Mouse (Mus musculus): ENCODE data around the gene Taf10. TPM values are rescaled to one million over a fixed set of nuclear protein-coding genes. Genes with fewer than 3 reads are reported as not detected.

The Taf10 gene
- polyA plus RNA-seq, 1 experiment = 210 TPM

GRCm38 (mm10) chr7:105774661-105775060 is 30.5 kb upstream of the Taf10 start:
- Histone ChIP-seq H3K27ac (ENCODE audit: insufficient read depth, low read length) (no peak overlapping the region), H3K9me3 (replicated peaks; ENCODE audit: control insufficient read depth, insufficient read depth, low read length, poor library complexity, severe bottlenecking) (no peaks in the 10 kb centered on the region), H3K27me3 (ENCODE audit: control insufficient read depth, insufficient read depth, low read length, poor library complexity, severe bottlenecking) (no peaks in the 10 kb centered on the region), H3K4me3 (ENCODE audit: low read depth, low read length) (no peak overlapping the region), H3K4me1 (ENCODE audit: control insufficient read depth, insufficient read depth, low read length) (no peaks in the 10 kb centered on the region), H3K9ac (ENCODE audit: low read depth, poor library complexity, severe bottlenecking) (no peak overlapping the region), H3K36me3 (ENCODE audit: control insufficient read depth, insufficient read depth, low read length, poor library complexity, severe bottlenecking) (no peaks in the 10 kb centered on the region)
- TF ChIP-seq POLR2A (IDR thresholded peaks at IDR 0.05; ENCODE audit: insufficient read depth, low read length) = no peak
- no peak for TF ChIP-seq EP300 (IDR thresholded peaks at IDR 0.05; ENCODE audit: insufficient read depth, low read depth, low read length)
- no peak for TF ChIP-seq CTCF (IDR thresholded peaks at IDR 0.05; ENCODE audit: low read depth, low read length)

GRCm38 (mm10) chr7:105773041-105773440 is 28.9 kb upstream of the Taf10 start:
- TF ChIP-seq POLR2A (IDR thresholded peaks at IDR 0.05; ENCODE audit: insufficient read depth, low read length) (no peak), CTCF (IDR thresholded peaks at IDR 0.05; ENCODE audit: low read depth, low read length) (no peak), EP300 (IDR thresholded peaks at IDR 0.05; ENCODE audit: insufficient read depth, low read depth, low read length) (no peak)
- H3K9ac ChIP-seq (ENCODE audit: low read depth, poor library complexity, severe bottlenecking) = no peak overlapping the region
- H3K27me3 ChIP-seq (ENCODE audit: control insufficient read depth, insufficient read depth, low read length, poor library complexity, severe bottlenecking) = no peaks in the 10 kb centered on the region
- no peaks in the 10 kb centered on the region for H3K9me3 ChIP-seq (replicated peaks; ENCODE audit: control insufficient read depth, insufficient read depth, low read length, poor library complexity, severe bottlenecking)
- no peak overlapping the region for H3K27ac ChIP-seq (ENCODE audit: insufficient read depth, low read length)
- H3K36me3 ChIP-seq (ENCODE audit: control insufficient read depth, insufficient read depth, low read length, poor library complexity, severe bottlenecking) = no peaks in the 10 kb centered on the region
- H3K4me1 ChIP-seq (ENCODE audit: control insufficient read depth, insufficient read depth, low read length) = no peaks in the 10 kb centered on the region
- no peak overlapping the region for H3K4me3 ChIP-seq (ENCODE audit: low read depth, low read length)

- Histone ChIP-seq H3K9ac (ENCODE audit: low read depth, poor library complexity, severe bottlenecking) (no peak overlapping the region), H3K27ac (ENCODE audit: insufficient read depth, low read length) (no peak overlapping the region), H3K27me3 (ENCODE audit: control insufficient read depth, insufficient read depth, low read length, poor library complexity, severe bottlenecking) (no peaks in the 10 kb centered on the region), H3K36me3 (ENCODE audit: control insufficient read depth, insufficient read depth, low read length, poor library complexity, severe bottlenecking) (no peaks in the 10 kb centered on the region), H3K4me1 (ENCODE audit: control insufficient read depth, insufficient read depth, low read length) (no peaks in the 10 kb centered on the region), H3K9me3 (replicated peaks; ENCODE audit: control insufficient read depth, insufficient read depth, low read length, poor library complexity, severe bottlenecking) (no peaks in the 10 kb centered on the region), H3K4me3 (ENCODE audit: low read depth, low read length) (no peak overlapping the region)
- TF ChIP-seq EP300 (IDR thresholded peaks at IDR 0.05; ENCODE audit: insufficient read depth, low read depth, low read length) = no peak
- TF ChIP-seq CTCF (IDR thresholded peaks at IDR 0.05; ENCODE audit: low read depth, low read length) = no peak
- no peak for TF ChIP-seq POLR2A (IDR thresholded peaks at IDR 0.05; ENCODE audit: insufficient read depth, low read length)
These were observed 28.2 kb upstream of the Taf10 start for GRCm38 (mm10) chr7:105772331-105772730.

GRCm38 (mm10) chr7:105769959-105770358 is 25.8 kb upstream of the Taf10 start:
- Histone ChIP-seq H3K4me3 (ENCODE audit: low read depth, low read length) (no peak overlapping the region), H3K27ac (ENCODE audit: insufficient read depth, low read length) (no peak overlapping the region), H3K9ac (ENCODE audit: low read depth, poor library complexity, severe bottlenecking) (no peak overlapping the region), H3K36me3 (ENCODE audit: control insufficient read depth, insufficient read depth, low read length, poor library complexity, severe bottlenecking) (no peaks in the 10 kb centered on the region), H3K27me3 (ENCODE audit: control insufficient read depth, insufficient read depth, low read length, poor library complexity, severe bottlenecking) (no peaks in the 10 kb centered on the region), H3K9me3 (replicated peaks; ENCODE audit: control insufficient read depth, insufficient read depth, low read length, poor library complexity, severe bottlenecking) (no peaks in the 10 kb centered on the region), H3K4me1 (ENCODE audit: control insufficient read depth, insufficient read depth, low read length) (no peaks in the 10 kb centered on the region)
- TF ChIP-seq EP300 (IDR thresholded peaks at IDR 0.05; ENCODE audit: insufficient read depth, low read depth, low read length) (no peak), POLR2A (IDR thresholded peaks at IDR 0.05; ENCODE audit: insufficient read depth, low read length) (no peak), CTCF (IDR thresholded peaks at IDR 0.05; ENCODE audit: low read depth, low read length) (no peak)

GRCm38 (mm10) chr7:105767729-105768165 is 23.6 kb upstream of the Taf10 start:
- Histone ChIP-seq H3K9me3 (replicated peaks; ENCODE audit: control insufficient read depth, insufficient read depth, low read length, poor library complexity, severe bottlenecking) (no peaks in the 10 kb centered on the region), H3K9ac (ENCODE audit: low read depth, poor library complexity, severe bottlenecking) (no peak overlapping the region), H3K27me3 (ENCODE audit: control insufficient read depth, insufficient read depth, low read length, poor library complexity, severe bottlenecking) (no peaks in the 10 kb centered on the region; the same call in 1 of the 2 replicates), H3K36me3 (ENCODE audit: control insufficient read depth, insufficient read depth, low read length, poor library complexity, severe bottlenecking) (no peaks in the 10 kb centered on the region), H3K4me3 (ENCODE audit: low read depth, low read length) (no peak overlapping the region), H3K27ac (ENCODE audit: insufficient read depth, low read length) (no peak overlapping the region), H3K4me1 (ENCODE audit: control insufficient read depth, insufficient read depth, low read length) (no peaks in the 10 kb centered on the region)
- no peak for TF ChIP-seq POLR2A (IDR thresholded peaks at IDR 0.05; ENCODE audit: insufficient read depth, low read length)
- TF ChIP-seq EP300 (IDR thresholded peaks at IDR 0.05; ENCODE audit: insufficient read depth, low read depth, low read length) = no peak
- TF ChIP-seq CTCF (IDR thresholded peaks at IDR 0.05; ENCODE audit: low read depth, low read length) = no peak

- H3K4me1 ChIP-seq (ENCODE audit: control insufficient read depth, insufficient read depth, low read length) = no peaks in the 10 kb centered on the region
- no peaks in the 10 kb centered on the region for H3K36me3 ChIP-seq (ENCODE audit: control insufficient read depth, insufficient read depth, low read length, poor library complexity, severe bottlenecking)
- no peaks in the 10 kb centered on the region for H3K9me3 ChIP-seq (replicated peaks; ENCODE audit: control insufficient read depth, insufficient read depth, low read length, poor library complexity, severe bottlenecking)
- no peak overlapping the region for H3K27ac ChIP-seq (ENCODE audit: insufficient read depth, low read length)
- TF ChIP-seq CTCF (IDR thresholded peaks at IDR 0.05; ENCODE audit: low read depth, low read length) (no peak), POLR2A (IDR thresholded peaks at IDR 0.05; ENCODE audit: insufficient read depth, low read length) (no peak), EP300 (IDR thresholded peaks at IDR 0.05; ENCODE audit: insufficient read depth, low read depth, low read length) (no peak)
- no peak overlapping the region for H3K4me3 ChIP-seq (ENCODE audit: low read depth, low read length)
- H3K9ac ChIP-seq (ENCODE audit: low read depth, poor library complexity, severe bottlenecking) = no peak overlapping the region
- no peaks in the 10 kb centered on the region; the same call in 1 of the 2 replicates for H3K27me3 ChIP-seq (ENCODE audit: control insufficient read depth, insufficient read depth, low read length, poor library complexity, severe bottlenecking)
These were observed 20.2 kb upstream of the Taf10 start for GRCm38 (mm10) chr7:105764331-105764730.

All from ES-Bruce4 (cell line).